Mouse (Mus musculus) ES-E14 (cell line): Measurements from ENCODE around the gene G3bp1.

Experiments used
- HCFC1 ChIP-seq: IDR thresholded peaks from 2 replicates; pipeline ENCODE4 v1.6.1; 2012; ENCODE audit warnings: low read length, inconsistent platforms, borderline replicate concordance; ENCODE audit not compliant: insufficient read depth
- MAFK ChIP-seq: IDR thresholded peaks from 2 replicates; pipeline ENCODE4 v1.6.1; 2014; ENCODE audit warnings: mild to moderate bottlenecking, low read depth, low read length, inconsistent platforms; ENCODE audit not compliant: insufficient read depth

DNA sequence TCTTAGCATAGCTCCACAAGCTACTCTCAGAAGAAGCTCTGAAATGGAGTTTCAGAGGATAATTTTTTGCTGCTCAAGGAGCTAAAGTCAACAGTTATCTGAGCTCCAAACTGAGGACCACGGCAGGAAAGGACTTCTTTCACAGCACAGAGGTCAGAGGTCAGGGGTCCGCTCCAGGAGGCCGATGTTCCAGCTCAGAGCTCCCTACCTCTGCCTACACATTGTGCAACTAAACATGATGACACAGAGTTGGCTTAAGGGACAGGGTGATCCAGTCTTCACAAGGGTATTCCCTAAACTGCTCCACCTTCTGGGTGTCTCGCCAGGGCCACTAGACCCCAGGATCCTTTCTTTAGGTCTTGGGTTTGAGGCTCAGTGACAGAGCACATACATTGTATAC, 11.0 kb upstream of the G3bp1 start:
- no peak for TF ChIP-seq MAFK
- no peak for TF ChIP-seq HCFC1
